Mouse (Mus musculus) erythroblast, embryonic 14.5 days (primary cell): Measurements from ENCODE around the gene Ptk6. TPM values are rescaled to one million over a fixed set of nuclear protein-coding genes. Genes with fewer than 3 reads are reported as not detected.

ENCODE experiments used
- H3K27me3 ChIP-seq: 2 replicates; pipeline ENCODE4 v1.6.1; 2012; ENCODE audit warnings: inconsistent platforms; ENCODE audit not compliant: control insufficient read depth
- H3K36me3 ChIP-seq: 2 replicates; pipeline ENCODE4 v1.6.1; 2012; ENCODE audit warnings: mild to moderate bottlenecking, inconsistent platforms; ENCODE audit not compliant: control insufficient read depth
- H3K4me1 ChIP-seq: 2 replicates; pipeline ENCODE4 v1.6.1; 2012; ENCODE audit warnings: inconsistent platforms; ENCODE audit not compliant: control insufficient read depth
- H3K4me3 ChIP-seq: replicated peaks from 2 replicates; pipeline ENCODE3; 2012; ENCODE audit warnings: moderate library complexity, mild to moderate bottlenecking, inconsistent platforms
- H3K9me3 ChIP-seq: 2 replicates; pipeline ENCODE4 v1.6.1; 2012; ENCODE audit warnings: low read length, inconsistent platforms, mixed read lengths; ENCODE audit not compliant: control insufficient read depth
- GATA1 ChIP-seq: IDR thresholded peaks from 2 replicates; pipeline ENCODE4 v1.6.1; 2012; ENCODE audit warnings: low read length, inconsistent platforms, mixed read lengths
- TAL1 ChIP-seq: IDR thresholded peaks from 3 replicates; pipeline ENCODE4 v1.6.1; 2012; ENCODE audit warnings: low read length, inconsistent platforms, mixed read lengths
- polyA plus RNA-seq: library from polyadenylated mRNA; stranded (reverse); fragments of >175 nt; gene quantifications from 2 replicates; pipeline ENCODE4 v1.2.3, GENCODE M21; 2012

Ptk6 gene
- polyA plus RNA-seq, 1 experiment = not detected

GRCm38 (mm10) chr2:181224994-181225393 lies 22.4 kb upstream of the Ptk6 start:
- no peak for TF ChIP-seq TAL1
- Histone ChIP-seq H3K9me3 (no peaks in the 10 kb centered on the region), H3K27me3 (peaks cover 21% of the 10 kb centered on the region), H3K4me1 (no peaks in the 10 kb centered on the region; the same call in 1 of the 2 replicates), H3K36me3 (peaks cover 32% of the 10 kb centered on the region), H3K4me3 (no peak overlapping the region)

GRCm38 (mm10) chr2:181220361-181220760 lies 17.8 kb upstream of the Ptk6 start:
- H3K4me1 ChIP-seq = peaks cover 22% of the 10 kb centered on the region
- no peak overlapping the region for H3K4me3 ChIP-seq
- no peaks in the 10 kb centered on the region for H3K36me3 ChIP-seq
- TF ChIP-seq GATA1 (no peak), TAL1 (no peak)
- H3K27me3 ChIP-seq = peaks cover 40% of the 10 kb centered on the region
- no peaks in the 10 kb centered on the region for H3K9me3 ChIP-seq

- no peak for TF ChIP-seq TAL1
- no peak for TF ChIP-seq GATA1
- H3K9me3 ChIP-seq = no peaks in the 10 kb centered on the region
- H3K4me1 ChIP-seq = peaks cover 27% of the 10 kb centered on the region
- H3K27me3 ChIP-seq = peaks cover 47% of the 10 kb centered on the region
- H3K4me3 ChIP-seq = no peak within 1 kb of the TSS
- no peaks in the 10 kb centered on the region for H3K36me3 ChIP-seq
Observed at GRCm38 (mm10) chr2:181219538-181220216, 17.1 kb upstream of the Ptk6 start, which contains the start of gene Fndc11. TSS of gene Fndc11 (plus strand) at chr2:181220013.

- Histone ChIP-seq H3K4me3 (no peak overlapping the region), H3K4me1 (peaks cover 29% of the 10 kb centered on the region), H3K9me3 (no peaks in the 10 kb centered on the region), H3K27me3 (peaks cover 54% of the 10 kb centered on the region), H3K36me3 (no peaks in the 10 kb centered on the region)
- TF ChIP-seq GATA1 = no peak
- TF ChIP-seq TAL1 = no peak
Observed at GRCm38 (mm10) chr2:181218881-181219485, 16.4 kb upstream of the Ptk6 start.

GRCm38 (mm10) chr2:181216037-181216436 lies 13.4 kb upstream of the Ptk6 start:
- H3K4me3 ChIP-seq = no peak overlapping the region
- H3K9me3 ChIP-seq = peaks cover 7% of the 10 kb centered on the region; the same call in 1 of the 2 replicates
- H3K27me3 ChIP-seq = peaks cover 72% of the 10 kb centered on the region
- TF ChIP-seq TAL1 (no peak), GATA1 (no peak)
- H3K36me3 ChIP-seq = no peaks in the 10 kb centered on the region
- H3K4me1 ChIP-seq = peaks cover 43% of the 10 kb centered on the region

GRCm38 (mm10) chr2:181213021-181213445 lies 10.4 kb upstream of the Ptk6 start, which contains the start of gene Srms:
TSS of gene Srms (minus strand) at chr2:181213185.
- TF ChIP-seq GATA1 (no peak), TAL1 (no peak)
- Histone ChIP-seq H3K4me3 (peak within 1 kb of the TSS; percentile 50), H3K36me3 (no peaks in the 10 kb centered on the region), H3K4me1 (peaks cover 34% of the 10 kb centered on the region), H3K9me3 (peaks cover 7% of the 10 kb centered on the region; the same call in 1 of the 2 replicates), H3K27me3 (peaks cover 65% of the 10 kb centered on the region)

GRCm38 (mm10) chr2:181212389-181213020 lies 9.9 kb upstream of the Ptk6 start:
- peaks cover 7% of the 10 kb centered on the region; the same call in 1 of the 2 replicates for H3K9me3 ChIP-seq
- peaks cover 39% of the 10 kb centered on the region for H3K4me1 ChIP-seq
- peaks cover 65% of the 10 kb centered on the region for H3K27me3 ChIP-seq
- peak overlapping the region; percentile 50 for H3K4me3 ChIP-seq
- TF ChIP-seq TAL1 (no peak), GATA1 (no peak)
- H3K36me3 ChIP-seq = no peaks in the 10 kb centered on the region

- Histone ChIP-seq H3K4me3 (peak overlapping the region; percentile 56), H3K27me3 (peaks cover 41% of the 10 kb centered on the region), H3K36me3 (peaks cover 5% of the 10 kb centered on the region), H3K4me1 (peaks cover 64% of the 10 kb centered on the region), H3K9me3 (no peaks in the 10 kb centered on the region)
- TF ChIP-seq TAL1 (peak; percentile 45; the same call in 1 of the 3 replicates), GATA1 (peak; percentile 66)
Observed at GRCm38 (mm10) chr2:181206118-181206517, 3.5 kb upstream of the Ptk6 start.

- TF ChIP-seq GATA1 (no peak), TAL1 (no peak)
- Histone ChIP-seq H3K27me3 (peaks cover 41% of the 10 kb centered on the region), H3K4me3 (peak overlapping the region; percentile 56), H3K4me1 (peaks cover 69% of the 10 kb centered on the region), H3K36me3 (peaks cover 5% of the 10 kb centered on the region), H3K9me3 (no peaks in the 10 kb centered on the region)
Observed at GRCm38 (mm10) chr2:181205678-181206077, 3.1 kb upstream of the Ptk6 start.
